Mouse (Mus musculus): ENCODE measurements around the gene Phtf1.

GRCm38 (mm10) chr3:103984556-103984955, 16.6 kb downstream of the Phtf1 start:
- no peak for TF ChIP-seq CTCF (IDR thresholded peaks at IDR 0.05; ENCODE audit: control insufficient read depth, insufficient read depth, insufficient read length)
- no peak for TF ChIP-seq MYOG (IDR thresholded peaks at IDR 0.05; ENCODE audit: control insufficient read depth, extremely low read depth, insufficient read length)
- no peak for TF ChIP-seq MYOD1 (IDR thresholded peaks at IDR 0.05; ENCODE audit: control insufficient read depth, insufficient read length, low read depth)
- TF ChIP-seq CEBPB (IDR thresholded peaks at IDR 0.05; ENCODE audit: low read depth), result no peak

Measured in C2C12 (cell line).